Mouse (Mus musculus) lung, postnatal 0 days (tissue): ENCODE measurements around the gene Gstp3.

ENCODE experiments used
- CTCF ChIP-seq: IDR thresholded peaks from 2 replicates; pipeline ENCODE4 v1.5.1; 2016; ENCODE audit warnings: antibody characterized with exemption, mild to moderate bottlenecking
- EP300 ChIP-seq: IDR thresholded peaks from 2 replicates; pipeline ENCODE4 v1.6.1; 2016; ENCODE audit warnings: antibody characterized with exemption, mild to moderate bottlenecking, control low read depth

DNA sequence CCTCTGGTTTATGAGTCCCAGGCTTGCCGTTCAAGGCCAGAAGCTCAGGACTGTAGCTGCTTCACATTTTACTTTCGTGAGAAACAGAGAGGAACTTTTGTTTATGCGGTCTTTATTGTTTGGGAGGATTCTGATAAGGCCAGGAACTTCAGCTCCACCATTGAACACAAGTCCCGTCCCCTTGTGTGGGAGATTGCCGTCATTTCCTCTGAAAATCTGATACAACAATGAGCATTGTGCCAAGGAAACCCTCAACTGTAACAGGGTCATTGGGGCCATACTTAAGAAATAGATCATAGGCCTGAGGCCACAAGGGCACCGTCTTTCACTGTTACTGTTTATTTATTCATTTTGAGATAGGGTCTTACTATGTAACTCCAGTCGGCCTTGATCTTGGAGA is 36.2 kb downstream of the Gstp3 start:
- TF ChIP-seq CTCF (no peak), EP300 (peak; percentile 64)
